Mouse (Mus musculus) MEL (cell line): Measurements from ENCODE around the gene Smo. TPM values are rescaled to one million over a fixed set of nuclear protein-coding genes. Genes with fewer than 3 reads are reported as not detected.
A peak's percentile ranks its signal among the peaks of the same experiment; 100 is the strongest.

Source experiments
- DNase-seq: peaks from one replicate; pipeline ENCODE4 v3.0.0; 2011; ENCODE audit warnings: low read depth, low spot score
- H3K27ac ChIP-seq: 2 replicates; pipeline ENCODE4 v1.5.1; 2012; ENCODE audit warnings: low read depth, mild to moderate bottlenecking, control low read depth, low read length, moderate library complexity; ENCODE audit not compliant: control insufficient read depth
- H3K27me3 ChIP-seq, 2 experiments: fragments of 150-350 bp in 1 of 2; sonication (generic) in 1 of 2; 2 replicates each; pipeline ENCODE4 v1.6.1; 2012; ENCODE audit warnings: low read length in 2 of 2, mild to moderate bottlenecking in 2 of 2, improper control_type of control experiment in 1 of 2, moderate library complexity in 1 of 2; ENCODE audit not compliant: insufficient read depth in 2 of 2, control insufficient read depth in 1 of 2
- H3K36me3 ChIP-seq, 2 experiments: 2 replicates each; pipeline ENCODE4 v1.6.1; 2012 to 2014; ENCODE audit warnings: low read length in 2 of 2, improper control_type of control experiment in 1 of 2, inconsistent platforms in 1 of 2, mild to moderate bottlenecking in 1 of 2; ENCODE audit not compliant: insufficient read depth in 2 of 2, control insufficient read depth in 1 of 2
- H3K4me1 ChIP-seq, 2 experiments: fragments of 150-350 bp in 1 of 2; sonication (generic) in 1 of 2; 2 replicates each; pipeline ENCODE4 v1.6.1; 2012; ENCODE audit warnings: low read length in 2 of 2, improper control_type of control experiment in 1 of 2, mild to moderate bottlenecking in 1 of 2; ENCODE audit not compliant: insufficient read depth in 2 of 2, control insufficient read depth in 1 of 2
- H3K4me3 ChIP-seq, 2 experiments: fragments of 150-350 bp in 1 of 2; sonication (generic) in 1 of 2; 2 replicates each; pipeline ENCODE4 v1.5.1; 2012; ENCODE audit warnings: low read depth in 2 of 2, low read length in 2 of 2, mild to moderate bottlenecking in 2 of 2, moderate library complexity in 2 of 2, control low read depth in 1 of 2, improper control_type of control experiment in 1 of 2; ENCODE audit not compliant: control insufficient read depth in 1 of 2, insufficient read depth in 1 of 2
- H3K79me2 ChIP-seq: 2 replicates; pipeline ENCODE4 v1.6.1; 2012; ENCODE audit warnings: mild to moderate bottlenecking, low read length, moderate library complexity; ENCODE audit not compliant: control insufficient read depth, poor library complexity, insufficient read depth
- H3K9ac ChIP-seq: 2 replicates; pipeline ENCODE4 v1.6.1; 2012; ENCODE audit warnings: low read depth, mild to moderate bottlenecking, control low read depth, low read length, moderate library complexity; ENCODE audit not compliant: control insufficient read depth, poor library complexity, severe bottlenecking
- H3K9me3 ChIP-seq: fragments of 150-350 bp; sonication (generic); replicated peaks from 2 replicates; pipeline ENCODE4 v1.6.1; 2012; ENCODE audit warnings: mild to moderate bottlenecking, low read length, improper control_type of control experiment, moderate library complexity; ENCODE audit not compliant: insufficient read depth
- BHLHE40 ChIP-seq: IDR thresholded peaks from 2 replicates; pipeline ENCODE4 v1.6.1; 2012; ENCODE audit warnings: low read depth, mild to moderate bottlenecking, inconsistent platforms, low read length, improper control_type of control experiment, borderline replicate concordance
- CHD1 ChIP-seq: IDR thresholded peaks from 2 replicates; pipeline ENCODE4 v1.6.1; 2012; ENCODE audit warnings: low read depth, mild to moderate bottlenecking, inconsistent platforms, low read length, improper control_type of control experiment
- CHD2 ChIP-seq: IDR thresholded peaks from 2 replicates; pipeline ENCODE4 v1.6.1; 2011; ENCODE audit warnings: low read length, improper control_type of control experiment
- E2F4 ChIP-seq: IDR thresholded peaks from 2 replicates; pipeline ENCODE4 v1.6.1; 2011; ENCODE audit warnings: low read depth, low read length, improper control_type of control experiment, borderline replicate concordance
- GABPA ChIP-seq: IDR thresholded peaks from 2 replicates; pipeline ENCODE4 v1.6.1; 2012; ENCODE audit warnings: low read depth, mild to moderate bottlenecking, inconsistent platforms, low read length, improper control_type of control experiment, moderate library complexity
- GATA1 ChIP-seq: IDR thresholded peaks from 2 replicates; pipeline ENCODE4 v1.6.1; 2011; ENCODE audit warnings: low read depth, low read length, improper control_type of control experiment
- HCFC1 ChIP-seq: IDR thresholded peaks from 2 replicates; pipeline ENCODE4 v1.6.1; 2012; ENCODE audit warnings: low read depth, mild to moderate bottlenecking, inconsistent platforms, low read length, improper control_type of control experiment, moderate library complexity
- JUND ChIP-seq: IDR thresholded peaks from 2 replicates; pipeline ENCODE4 v1.6.1; 2011; ENCODE audit warnings: low read depth, mild to moderate bottlenecking, improper control_type of control experiment, low read length
- MAFK ChIP-seq: IDR thresholded peaks from 2 replicates; pipeline ENCODE4 v1.6.1; 2011; ENCODE audit warnings: low read depth, mild to moderate bottlenecking, low read length, improper control_type of control experiment, borderline replicate concordance
- MAZ ChIP-seq: IDR thresholded peaks from 2 replicates; pipeline ENCODE4 v1.6.1; 2012; ENCODE audit warnings: low read depth, mild to moderate bottlenecking, inconsistent platforms, low read length, improper control_type of control experiment
- MEF2A ChIP-seq: IDR thresholded peaks from 2 replicates; pipeline ENCODE4 v1.6.1; 2014; ENCODE audit warnings: low read depth, mild to moderate bottlenecking, inconsistent platforms, low read length, improper control_type of control experiment; ENCODE audit not compliant: poor library complexity, insufficient replicate concordance, severe bottlenecking; ENCODE audit errors: extremely low read depth
- MXI1 ChIP-seq: IDR thresholded peaks from 2 replicates; pipeline ENCODE4 v1.6.1; 2011; ENCODE audit warnings: mild to moderate bottlenecking, low read depth, low read length, improper control_type of control experiment
- MYC ChIP-seq: IDR thresholded peaks from 2 replicates; pipeline ENCODE4 v1.6.1; 2011; ENCODE audit warnings: low read depth, mild to moderate bottlenecking, low read length, improper control_type of control experiment, moderate library complexity
- NELFE ChIP-seq: IDR thresholded peaks from 2 replicates; pipeline ENCODE4 v1.6.1; 2011; ENCODE audit warnings: low read depth, low read length, improper control_type of control experiment
- POLR2A ChIP-seq, 2 experiments: IDR thresholded peaks; 2 replicates each; pipeline ENCODE4 v1.6.1; 2011 to 2012; ENCODE audit warnings: low read length in 2 of 2, mild to moderate bottlenecking in 2 of 2, control low read depth in 1 of 2, improper control_type of control experiment in 1 of 2, low read depth in 1 of 2, moderate library complexity in 1 of 2; ENCODE audit not compliant: control insufficient read depth in 1 of 2, insufficient read depth in 1 of 2, poor library complexity in 1 of 2
- POLR2AphosphoS2 ChIP-seq: IDR thresholded peaks from 2 replicates; pipeline ENCODE4 v1.6.1; 2011; ENCODE audit warnings: low read length, improper control_type of control experiment
- RAD21 ChIP-seq: IDR thresholded peaks from 2 replicates; pipeline ENCODE4 v1.6.1; 2011; ENCODE audit warnings: mild to moderate bottlenecking, low read depth, low read length, improper control_type of control experiment
- SIN3A ChIP-seq: IDR thresholded peaks from 2 replicates; pipeline ENCODE4 v1.6.1; 2012; ENCODE audit warnings: low read length, improper control_type of control experiment, inconsistent platforms
- SMC3 ChIP-seq: IDR thresholded peaks from 2 replicates; pipeline ENCODE4 v1.6.1; 2011; ENCODE audit warnings: low read depth, low read length, improper control_type of control experiment
- TAL1 ChIP-seq: IDR thresholded peaks from 2 replicates; pipeline ENCODE4 v1.6.1; 2012; ENCODE audit warnings: mild to moderate bottlenecking, inconsistent platforms, low read length, moderate library complexity, mixed read lengths
- TCF12 ChIP-seq: IDR thresholded peaks from 2 replicates; pipeline ENCODE4 v1.6.1; 2014; ENCODE audit warnings: low read depth, mild to moderate bottlenecking, inconsistent platforms, low read length, improper control_type of control experiment, moderate library complexity
- USF1 ChIP-seq: IDR thresholded peaks from 2 replicates; pipeline ENCODE4 v1.6.1; 2014; ENCODE audit warnings: low read depth, mild to moderate bottlenecking, inconsistent platforms, low read length, improper control_type of control experiment, moderate library complexity
- ZC3H11A ChIP-seq: IDR thresholded peaks from 2 replicates; pipeline ENCODE4 v1.6.1; 2012; ENCODE audit warnings: low read depth, mild to moderate bottlenecking, inconsistent platforms, low read length, improper control_type of control experiment
- polyA plus RNA-seq, 2 experiments: library from polyadenylated mRNA; stranded (reverse) in 1 of 2; unstranded in 1 of 2; fragments of >175 nt in 1 of 2; fragments of >200 nt in 1 of 2; gene quantifications; 2 replicates each; pipeline versions ENCODE4 v1.2.1 to v1.2.4; 2012; ENCODE audit warnings: low replicate concordance in 2 of 2, low read depth in 1 of 2; ENCODE audit not compliant: insufficient read length in 2 of 2, insufficient read depth in 1 of 2, missing spikeins in 1 of 2
- total RNA-seq: library from RNA; depleted of rRNA; stranded (reverse); fragments of 300-350 nt; gene quantifications from 2 replicates; pipeline ENCODE4 v1.2.3, GENCODE M21; 2012

Smo gene
- total and polyA plus RNA-seq, 3 experiments = 62.6 to 83.7 TPM; not detected in 1

DNA sequence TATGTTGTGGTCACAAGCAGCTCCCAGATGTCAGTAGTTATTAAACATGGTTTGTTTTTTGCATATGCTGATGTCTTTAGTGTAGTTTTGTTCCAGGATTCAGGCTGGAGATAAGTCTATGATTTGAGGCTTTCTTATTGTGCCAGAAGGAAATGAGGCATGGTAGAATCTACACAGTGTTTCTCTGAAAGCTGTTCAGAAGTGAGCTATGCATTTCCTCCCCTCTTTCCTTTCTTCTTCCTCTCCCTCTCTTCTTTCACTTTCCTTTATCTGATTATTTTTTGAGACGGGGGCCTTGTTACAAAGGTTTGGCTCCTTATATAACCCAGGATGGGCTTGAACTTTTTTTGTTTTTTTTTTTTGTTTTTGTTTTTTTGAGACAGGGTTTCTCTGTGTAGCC lies 58.2 kb downstream of the Smo start:
- Histone ChIP-seq H3K27ac (no peak overlapping the region), H3K4me1 (peaks cover 19 to 26% of the 10 kb centered on the region in 2 experiments), H3K27me3 (no peaks in the 10 kb centered on the region), H3K4me3 (no peak overlapping the region), H3K9ac (no peak overlapping the region), H3K36me3 (peaks cover 0 to 48% of the 10 kb centered on the region in 2 experiments; a peak in 2 of 4 replicates), H3K79me2 (0 out of 2 replicates have a peak, but pooled peaks cover 2% of the 10 kb centered on the region), H3K9me3 (no peaks in the 10 kb centered on the region)
- DNase-seq = no peak
- no peak for TF ChIP-seq MEF2A
- no peak for TF ChIP-seq POLR2AphosphoS2
- no peak for TF ChIP-seq GABPA
- TF ChIP-seq POLR2A (IDR thresholded peaks at IDR 0.05; ENCODE audit: control insufficient read depth in 1 of 2, insufficient read depth in 1 of 2, low read depth in 1 of 2, low read length in 2 of 2, poor library complexity in 1 of 2) = no peak
- TF ChIP-seq MXI1 = no peak
- no peak for TF ChIP-seq NELFE
- TF ChIP-seq HCFC1 = no peak
- TF ChIP-seq USF1 = no peak
- no peak for TF ChIP-seq GATA1
- no peak for TF ChIP-seq TAL1
- no peak for TF ChIP-seq CHD1
- TF ChIP-seq E2F4 = no peak
- no peak for TF ChIP-seq CHD2
- TF ChIP-seq MYC = no peak
- no peak for TF ChIP-seq ZC3H11A
- no peak for TF ChIP-seq BHLHE40
- no peak for TF ChIP-seq RAD21
- no peak for TF ChIP-seq SIN3A
- TF ChIP-seq MAFK = no peak

DNA sequence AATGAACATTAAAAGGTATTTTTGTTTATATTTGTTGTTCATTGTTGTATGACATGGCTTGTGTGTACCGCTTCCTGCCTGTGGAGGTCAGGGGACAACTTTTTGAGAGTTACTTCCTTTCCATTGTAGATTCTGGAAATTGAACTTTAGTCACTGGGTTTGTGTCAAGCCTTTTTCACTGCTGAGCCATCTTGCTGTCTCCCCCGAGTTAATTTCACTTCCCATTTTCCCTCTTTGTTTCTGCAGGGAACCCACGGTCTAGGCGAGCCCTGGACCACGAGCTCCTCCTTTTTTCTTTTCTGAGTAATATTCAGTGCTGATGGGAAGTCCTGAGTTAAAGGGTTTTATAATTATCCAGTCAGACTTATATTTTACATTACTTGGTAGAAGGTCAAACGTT lies 59.3 kb downstream of the Smo start:
- no peak overlapping the region for H3K4me3 ChIP-seq
- H3K27me3 ChIP-seq = no peaks in the 10 kb centered on the region
- TF ChIP-seq MAZ (no peak), POLR2AphosphoS2 (no peak), SMC3 (no peak), JUND (no peak), HCFC1 (no peak), TCF12 (no peak)
- H3K9ac ChIP-seq = no peak overlapping the region
- H3K79me2 ChIP-seq = 0 out of 2 replicates have a peak, but pooled peaks cover 2% of the 10 kb centered on the region
- no peaks in the 10 kb centered on the region for H3K9me3 ChIP-seq
- DNase-seq = peak; percentile 42
- H3K27ac ChIP-seq = no peak overlapping the region
- H3K4me1 ChIP-seq = peaks cover 14 to 26% of the 10 kb centered on the region in 2 experiments
- peaks cover 0 to 38% of the 10 kb centered on the region in 2 experiments; a peak in 2 of 4 replicates for H3K36me3 ChIP-seq
